Mouse (Mus musculus) cerebellum, adult 9-10 months (tissue): ENCODE data around the gene Hint1.

ENCODE experiments used
- DNase-seq: peaks from one replicate; pipeline ENCODE4 v3.0.0; 2022

Gene Hint1

GRCm38 (mm10) chr11:54902333-54903323, 36.4 kb downstream of the Hint1 start, which contains the start of gene Gpx3:
TSS of gene Gpx3 (plus strand) at chr11:54902453.
- DNase-seq = peak; percentile 78

- DNase-seq = no peak
These were observed 37.2 kb downstream of the Hint1 start for GRCm38 (mm10) chr11:54903339-54903738.

GRCm38 (mm10) chr11:54903940-54904706, 37.9 kb downstream of the Hint1 start:
- no peak for DNase-seq

- no peak for DNase-seq
These were observed 38.9 kb downstream of the Hint1 start for GRCm38 (mm10) chr11:54905086-54905485.

GRCm38 (mm10) chr11:54905931-54906330, 39.7 kb downstream of the Hint1 start:
- DNase-seq = no peak

GRCm38 (mm10) chr11:54906466-54906865, 40.3 kb downstream of the Hint1 start:
- no peak for DNase-seq

- DNase-seq = no peak
These were observed 41.1 kb downstream of the Hint1 start for GRCm38 (mm10) chr11:54907259-54907658.

- no peak for DNase-seq
These were observed 43.1 kb downstream of the Hint1 start for GRCm38 (mm10) chr11:54909273-54909672.

- no peak for DNase-seq
These were observed 44.0 kb downstream of the Hint1 start for GRCm38 (mm10) chr11:54910081-54910665.

- no peak for DNase-seq
These were observed 45.0 kb downstream of the Hint1 start for GRCm38 (mm10) chr11:54911201-54911600.

- no peak for DNase-seq
These were observed 45.7 kb downstream of the Hint1 start for GRCm38 (mm10) chr11:54911671-54912502.

GRCm38 (mm10) chr11:54912503-54913316, 46.5 kb downstream of the Hint1 start:
- no peak for DNase-seq

- no peak for DNase-seq
These were observed 47.7 kb downstream of the Hint1 start for GRCm38 (mm10) chr11:54913841-54914240.

GRCm38 (mm10) chr11:54917461-54917860, 51.3 kb downstream of the Hint1 start:
- DNase-seq = no peak

GRCm38 (mm10) chr11:54918273-54918672, 52.1 kb downstream of the Hint1 start:
- DNase-seq = no peak
